Mouse (Mus musculus): ENCODE data around the gene Rnase2a. TPM values are rescaled to one million over a fixed set of nuclear protein-coding genes. Genes with fewer than 3 reads are reported as not detected.
"Not testable (repeated sequence)": the region's sequence is repeated elsewhere in the genome, so short reads cannot be mapped to it uniquely, and the experiment has no call there.

The Rnase2a gene
- not detected in 2 replicates for polyA plus RNA-seq (2015; fragmentation: Nextera tagmentation; extraction: Ambion mirVana)

DNA sequence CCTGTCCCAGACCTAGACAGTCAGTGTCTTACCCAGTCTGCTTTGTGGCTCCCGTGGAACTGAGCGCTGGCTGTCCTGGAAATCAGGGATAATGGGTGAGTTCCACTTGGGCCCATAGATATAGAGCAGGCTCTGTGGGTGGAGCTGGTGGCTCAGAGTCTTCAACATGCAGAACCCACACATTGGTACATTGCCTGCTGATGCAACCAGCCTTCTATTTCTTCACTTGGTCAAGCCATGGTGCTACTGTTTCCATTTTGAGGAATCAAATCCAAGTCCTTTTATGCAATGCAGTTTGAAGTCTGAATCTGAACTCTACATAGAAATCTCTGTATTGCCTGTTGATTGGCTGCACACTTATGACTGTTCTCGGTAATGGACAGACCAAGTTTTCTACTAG, at the start of gene Rnase2a:
Gene Rnase2a (minus strand): TSS at position 72 of the 400 bp plus-strand sequence.
- no peak within 1 kb of the TSS for H3K9ac ChIP-seq
- H3K27me3 ChIP-seq, result no peaks in the 10 kb centered on the region
- no peaks in the 10 kb centered on the region for H3K9me3 ChIP-seq (replicated peaks)
- ATAC-seq (replicated peaks; ENCODE audit: low FRiP score), result no peak
- WGBS, result 94% methylated on average over 3 of the region's 3 CpGs
- no peaks in the 10 kb centered on the region for H3K4me1 ChIP-seq
- H3K27ac ChIP-seq, result no peak within 1 kb of the TSS
- no peak within 1 kb of the TSS for H3K4me2 ChIP-seq
- no peak within 1 kb of the TSS for H3K4me3 ChIP-seq (replicated peaks)
- H3K36me3 ChIP-seq, result no peaks in the 10 kb centered on the region

DNA sequence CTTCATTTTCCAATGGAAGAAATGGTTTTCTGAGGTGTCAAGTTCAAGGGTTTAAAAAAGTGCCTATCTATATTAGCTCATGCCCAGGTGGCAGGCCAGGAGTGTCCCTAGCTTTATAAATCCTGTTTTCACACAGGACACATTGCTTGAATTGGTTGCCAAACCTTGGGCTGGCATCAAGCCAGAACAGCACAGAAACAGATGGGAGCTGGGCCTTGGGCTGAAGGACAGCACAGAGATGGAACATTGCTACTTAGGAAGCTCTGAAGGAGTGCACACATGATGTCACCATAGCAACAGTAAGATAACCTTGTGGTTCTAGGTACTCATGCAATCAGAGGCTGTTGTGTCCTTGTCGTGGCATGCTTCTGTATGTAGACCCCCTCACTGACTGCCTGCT, 35.6 kb upstream of the Rnase2a start:
- Histone ChIP-seq H3K4me1 (no peaks in the 10 kb centered on the region), H3K36me3 (no peaks in the 10 kb centered on the region), H3K4me3 (replicated peaks) (no peak overlapping the region), H3K9me3 (replicated peaks) (no peaks in the 10 kb centered on the region), H3K9ac (no peak overlapping the region), H3K27me3 (no peaks in the 10 kb centered on the region), H3K4me2 (no peak overlapping the region), H3K27ac (no peak overlapping the region)
- no peak for ATAC-seq (replicated peaks; ENCODE audit: low FRiP score)
- WGBS, result 72% methylated on average over 1 of the region's 1 CpGs

DNA sequence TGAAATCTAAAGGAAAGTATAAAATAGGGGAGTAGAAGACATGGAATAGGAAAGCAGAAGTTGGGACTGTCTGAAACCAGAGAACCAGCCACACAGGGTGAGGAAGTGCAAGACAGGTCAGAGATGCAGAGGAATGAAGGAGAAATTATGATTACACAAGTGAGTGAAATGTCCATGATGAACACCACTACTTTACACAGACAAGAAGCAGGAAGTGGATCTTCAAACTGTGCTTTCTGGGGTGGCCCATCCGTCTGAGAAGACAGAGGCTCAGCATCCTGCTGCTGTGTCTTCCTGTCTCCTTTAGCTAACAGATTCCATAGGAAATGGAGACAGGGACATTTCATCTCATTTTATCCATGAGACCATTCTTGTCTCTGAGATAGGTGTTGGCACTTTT, 22.6 kb upstream of the Rnase2a start:
- H3K27me3 ChIP-seq; H3K4me3 ChIP-seq (replicated peaks); H3K36me3 ChIP-seq; H3K9ac ChIP-seq; H3K4me1 ChIP-seq; H3K4me2 ChIP-seq; ATAC-seq (replicated peaks; ENCODE audit: low FRiP score); H3K9me3 ChIP-seq (replicated peaks); H3K27ac ChIP-seq: not testable (repeated sequence)
- 41% methylated on average over 1 of the region's 1 CpGs for WGBS

DNA sequence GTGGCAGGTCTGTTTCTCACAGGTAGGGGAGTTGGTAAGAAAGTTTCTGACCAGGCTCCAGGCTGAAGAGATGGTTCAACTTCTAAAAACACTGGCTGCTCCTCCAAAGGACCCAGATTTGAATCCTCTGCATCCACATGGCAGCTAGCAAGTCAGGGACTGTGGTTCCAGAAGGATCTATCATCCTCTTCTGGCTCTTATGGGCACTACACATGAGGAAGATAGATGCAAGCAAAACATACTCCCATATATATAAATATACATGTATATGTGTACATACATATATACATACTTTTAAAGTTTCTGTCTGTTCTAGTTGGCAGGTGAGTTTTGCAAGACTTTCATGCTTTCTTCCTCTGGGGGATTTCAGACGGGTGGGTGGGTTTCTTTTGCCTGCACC, 12.8 kb upstream of the Rnase2a start:
- Histone ChIP-seq H3K4me3 (replicated peaks) (no peak overlapping the region), H3K27ac (no peak overlapping the region), H3K9ac (no peak overlapping the region), H3K36me3 (no peaks in the 10 kb centered on the region), H3K4me1 (0 out of 2 replicates have a peak, but pooled peaks cover 3% of the 10 kb centered on the region), H3K4me2 (no peak overlapping the region), H3K9me3 (replicated peaks) (no peaks in the 10 kb centered on the region), H3K27me3 (no peaks in the 10 kb centered on the region)
- 65% methylated on average over 1 of the region's 1 CpGs for WGBS
- no peak for ATAC-seq (replicated peaks; ENCODE audit: low FRiP score)

DNA sequence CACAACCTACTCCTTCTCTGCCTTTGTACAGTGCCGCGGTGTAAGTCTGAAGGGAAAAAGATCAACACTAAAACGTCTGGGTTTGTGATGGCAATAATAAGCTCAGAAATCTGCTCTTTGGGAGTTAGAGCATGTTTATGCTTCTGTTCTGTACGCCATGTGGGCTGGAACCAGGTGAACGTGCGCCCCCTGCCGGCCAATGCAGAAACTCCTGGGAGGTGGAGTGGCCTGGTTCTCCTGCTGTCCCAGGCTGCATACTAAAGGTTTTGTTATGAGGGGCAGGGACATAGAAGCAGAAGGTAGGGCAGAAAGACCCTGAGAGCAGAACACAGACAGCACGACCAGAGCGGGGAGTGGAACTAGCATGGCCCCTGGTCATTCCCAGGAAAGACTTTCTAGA, 10.2 kb upstream of the Rnase2a start:
- Histone ChIP-seq H3K4me2 (peak overlapping the region; percentile 43), H3K27me3 (no peaks in the 10 kb centered on the region), H3K9ac (no peak overlapping the region), H3K4me3 (replicated peaks) (no peak overlapping the region), H3K36me3 (no peaks in the 10 kb centered on the region), H3K9me3 (replicated peaks) (no peaks in the 10 kb centered on the region), H3K27ac (no peak overlapping the region), H3K4me1 (0 out of 2 replicates have a peak, but pooled peaks cover 3% of the 10 kb centered on the region)
- WGBS, result 5% methylated on average over 9 of the region's 9 CpGs
- ATAC-seq (replicated peaks; ENCODE audit: low FRiP score), result peak; percentile 94

DNA sequence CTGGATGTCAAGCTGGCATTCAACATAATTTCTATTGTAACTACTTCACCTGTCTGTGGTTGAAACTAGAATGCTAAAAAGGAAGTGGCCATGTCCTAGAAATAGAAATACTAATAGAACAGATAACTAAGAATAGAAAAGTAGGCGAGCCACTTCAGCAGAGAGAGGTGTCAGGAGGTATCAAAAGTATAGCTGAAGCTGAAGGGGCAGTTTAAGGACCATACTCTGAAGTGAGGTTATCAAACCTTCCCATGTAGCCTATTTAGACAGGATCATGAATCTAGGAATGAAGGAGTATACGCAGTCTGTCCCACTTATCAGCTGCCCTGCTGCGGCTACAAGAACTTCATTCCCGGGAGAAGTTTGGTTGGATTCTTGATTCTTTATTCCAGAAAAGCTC, 9.8 kb upstream of the Rnase2a start:
- ATAC-seq (replicated peaks; ENCODE audit: low FRiP score), result no peak
- WGBS, result 58% methylated on average over 4 of the region's 4 CpGs
- H3K27ac ChIP-seq, result no peak overlapping the region
- H3K4me1 ChIP-seq, result 0 out of 2 replicates have a peak, but pooled peaks cover 3% of the 10 kb centered on the region
- H3K4me2 ChIP-seq, result peak overlapping the region; percentile 43
- no peaks in the 10 kb centered on the region for H3K9me3 ChIP-seq (replicated peaks)
- no peaks in the 10 kb centered on the region for H3K27me3 ChIP-seq
- H3K9ac ChIP-seq, result no peak overlapping the region
- H3K36me3 ChIP-seq, result no peaks in the 10 kb centered on the region
- no peak overlapping the region for H3K4me3 ChIP-seq (replicated peaks)

DNA sequence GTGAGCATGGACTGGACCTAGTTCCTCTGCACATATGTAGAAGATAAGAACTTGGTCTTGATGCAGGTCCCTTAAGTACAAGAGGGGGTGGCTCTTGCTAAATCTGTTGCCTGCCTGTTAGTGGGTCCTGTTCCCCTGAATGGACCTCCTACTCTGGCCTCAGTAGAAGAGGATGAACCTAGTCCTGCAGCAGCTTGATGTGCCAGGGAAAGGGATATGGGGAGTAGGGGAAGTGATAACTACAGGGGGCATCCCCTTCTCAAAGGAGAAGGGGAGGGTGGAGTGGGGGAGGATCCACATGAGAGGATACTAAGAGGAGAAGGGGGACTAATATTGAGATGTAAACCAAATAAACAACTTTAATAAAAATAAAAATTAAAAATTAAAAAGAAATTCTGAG, 6.5 kb upstream of the Rnase2a start:
- Histone ChIP-seq H3K9me3 (replicated peaks) (no peaks in the 10 kb centered on the region), H3K4me2 (no peak overlapping the region), H3K27me3 (no peaks in the 10 kb centered on the region), H3K4me1 (0 out of 2 replicates have a peak, but pooled peaks cover 3% of the 10 kb centered on the region), H3K4me3 (replicated peaks) (no peak overlapping the region), H3K27ac (no peak overlapping the region), H3K9ac (no peak overlapping the region), H3K36me3 (no peaks in the 10 kb centered on the region)
- no peak for ATAC-seq (replicated peaks; ENCODE audit: low FRiP score)

DNA sequence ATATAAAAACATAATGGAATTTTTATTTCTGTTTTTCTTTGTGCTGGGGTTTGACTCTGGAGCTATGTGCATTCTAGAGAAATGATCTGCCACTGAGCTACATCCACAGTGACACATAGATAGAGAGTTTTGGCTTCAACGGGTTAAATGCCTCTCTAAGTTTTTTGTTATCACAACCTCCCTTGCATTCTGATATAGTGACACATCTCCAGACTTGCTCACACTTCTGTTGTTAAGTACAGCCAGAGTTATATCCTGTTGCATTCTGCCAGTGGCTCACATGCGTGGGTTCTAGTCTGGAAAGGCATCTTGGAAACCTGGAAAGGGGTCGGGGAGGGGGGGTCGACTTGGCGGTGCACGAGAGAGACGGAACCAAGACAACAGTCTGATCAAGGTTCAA, 3.8 kb upstream of the Rnase2a start:
- H3K9me3 ChIP-seq (replicated peaks), result no peaks in the 10 kb centered on the region
- H3K27ac ChIP-seq, result no peak overlapping the region
- no peaks in the 10 kb centered on the region for H3K4me1 ChIP-seq
- no peaks in the 10 kb centered on the region for H3K27me3 ChIP-seq
- ATAC-seq (replicated peaks; ENCODE audit: low FRiP score), result no peak
- WGBS, result 74% methylated on average over 7 of the region's 7 CpGs
- no peak overlapping the region for H3K9ac ChIP-seq
- H3K36me3 ChIP-seq, result no peaks in the 10 kb centered on the region
- H3K4me3 ChIP-seq (replicated peaks), result no peak overlapping the region
- no peak overlapping the region for H3K4me2 ChIP-seq

DNA sequence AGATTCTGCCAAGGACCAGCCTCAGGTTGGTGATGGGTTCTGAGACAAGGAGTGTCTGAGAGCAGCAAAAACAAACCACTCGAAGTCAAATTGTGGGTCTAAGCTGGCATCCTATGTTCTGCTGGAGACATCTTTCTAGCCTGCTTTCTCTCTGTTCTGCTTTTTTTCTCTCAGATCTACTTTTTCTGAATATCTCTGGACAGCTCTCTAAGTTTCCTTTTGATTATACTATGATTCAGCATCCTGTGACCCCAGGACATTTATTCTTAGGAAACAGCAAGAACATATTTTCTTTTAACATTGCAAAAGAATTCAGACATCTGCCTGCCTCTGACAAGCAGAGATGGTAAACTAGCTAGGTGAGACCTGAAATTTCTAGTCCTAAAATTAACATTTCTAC, 2.3 kb downstream of the Rnase2a start:
- no peaks in the 10 kb centered on the region for H3K4me1 ChIP-seq
- H3K27ac ChIP-seq, result no peak overlapping the region
- ATAC-seq (replicated peaks; ENCODE audit: low FRiP score), result no peak
- H3K4me2 ChIP-seq, result no peak overlapping the region
- H3K9ac ChIP-seq, result no peak overlapping the region
- no peak overlapping the region for H3K4me3 ChIP-seq (replicated peaks)
- H3K36me3 ChIP-seq, result no peaks in the 10 kb centered on the region
- no peaks in the 10 kb centered on the region for H3K9me3 ChIP-seq (replicated peaks)
- no peaks in the 10 kb centered on the region for H3K27me3 ChIP-seq
- WGBS, result 91% methylated on average over 1 of the region's 1 CpGs

DNA sequence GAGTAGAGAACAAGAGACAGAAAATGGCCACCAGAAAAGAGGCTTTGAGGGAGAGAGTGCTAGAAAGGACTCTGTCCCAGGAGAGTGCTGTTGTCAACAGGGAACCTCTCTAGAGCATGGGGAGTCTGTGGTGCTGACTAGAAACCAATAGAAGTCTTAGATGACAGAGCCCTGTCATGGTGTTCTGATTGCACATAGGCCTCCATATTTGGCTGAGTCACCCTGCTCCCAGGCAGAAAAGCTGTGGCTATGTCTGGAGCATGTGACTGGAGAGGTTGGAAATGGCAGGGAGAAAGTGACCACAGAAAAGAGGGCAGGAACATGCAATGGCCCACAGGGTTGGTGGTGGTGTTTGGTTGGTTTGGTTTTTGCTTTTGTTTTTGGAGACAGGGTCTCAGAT, 3.7 kb downstream of the Rnase2a start:
- not testable (repeated sequence) for H3K4me3 ChIP-seq (replicated peaks); H3K9me3 ChIP-seq (replicated peaks); H3K4me2 ChIP-seq; H3K27me3 ChIP-seq; H3K4me1 ChIP-seq; H3K9ac ChIP-seq; H3K27ac ChIP-seq; H3K36me3 ChIP-seq; ATAC-seq (replicated peaks; ENCODE audit: low FRiP score)

DNA sequence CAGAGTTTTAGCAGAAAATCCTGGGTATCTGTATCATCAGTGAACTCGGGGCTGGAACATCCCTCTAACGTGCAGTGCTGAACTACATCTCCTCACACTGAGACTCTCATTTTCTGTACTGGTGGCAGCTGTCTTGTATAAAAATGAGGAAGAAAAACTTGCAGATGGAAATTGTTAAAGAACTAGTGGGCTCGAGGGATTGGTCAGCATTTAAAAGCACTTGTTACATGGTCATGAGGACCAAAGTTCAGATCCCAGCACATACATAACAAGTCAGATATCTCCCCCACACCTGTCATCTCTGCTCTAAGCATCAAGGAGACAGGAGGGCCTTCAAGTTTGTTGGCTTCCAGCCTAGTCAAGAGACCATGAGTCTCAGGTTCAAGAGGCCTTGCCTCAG, 5.6 kb downstream of the Rnase2a start:
- H3K36me3 ChIP-seq, result no peaks in the 10 kb centered on the region
- no peak overlapping the region for H3K27ac ChIP-seq
- WGBS, result 45% methylated on average over 3 of the region's 3 CpGs
- H3K9ac ChIP-seq, result no peak overlapping the region
- no peak overlapping the region for H3K4me2 ChIP-seq
- ATAC-seq (replicated peaks; ENCODE audit: low FRiP score), result no peak
- no peaks in the 10 kb centered on the region for H3K9me3 ChIP-seq (replicated peaks)
- H3K4me1 ChIP-seq, result no peaks in the 10 kb centered on the region
- H3K27me3 ChIP-seq, result no peaks in the 10 kb centered on the region
- H3K4me3 ChIP-seq (replicated peaks), result no peak overlapping the region

DNA sequence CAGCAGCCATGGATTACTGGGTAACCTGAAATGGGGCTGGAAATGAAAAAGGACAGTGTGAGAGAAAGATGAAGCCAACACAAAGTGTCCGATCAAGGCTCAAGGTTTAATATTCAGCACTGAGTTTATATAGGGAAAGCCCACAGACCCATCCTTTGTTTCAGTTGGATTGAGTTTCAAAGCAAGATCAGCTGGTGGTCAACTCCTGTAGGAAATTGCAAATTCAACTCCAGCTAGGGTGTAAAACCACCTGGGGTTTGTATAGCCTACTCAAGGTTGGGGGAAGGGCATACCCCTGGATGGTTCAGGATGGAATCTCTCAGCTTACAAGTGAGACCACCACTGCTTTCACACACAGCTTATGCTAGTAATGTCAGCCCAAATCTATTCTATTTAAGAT, 8.2 kb downstream of the Rnase2a start:
- Histone ChIP-seq H3K4me2 (no peak overlapping the region), H3K36me3 (no peaks in the 10 kb centered on the region), H3K27me3 (no peaks in the 10 kb centered on the region), H3K9ac (no peak overlapping the region), H3K4me3 (replicated peaks) (no peak overlapping the region), H3K27ac (no peak overlapping the region), H3K9me3 (replicated peaks) (no peaks in the 10 kb centered on the region), H3K4me1 (0 out of 2 replicates have a peak, but pooled peaks cover under 1% of the 10 kb centered on the region)
- ATAC-seq (replicated peaks; ENCODE audit: low FRiP score), result no peak
- 53% methylated on average over 1 of the region's 1 CpGs for WGBS

DNA sequence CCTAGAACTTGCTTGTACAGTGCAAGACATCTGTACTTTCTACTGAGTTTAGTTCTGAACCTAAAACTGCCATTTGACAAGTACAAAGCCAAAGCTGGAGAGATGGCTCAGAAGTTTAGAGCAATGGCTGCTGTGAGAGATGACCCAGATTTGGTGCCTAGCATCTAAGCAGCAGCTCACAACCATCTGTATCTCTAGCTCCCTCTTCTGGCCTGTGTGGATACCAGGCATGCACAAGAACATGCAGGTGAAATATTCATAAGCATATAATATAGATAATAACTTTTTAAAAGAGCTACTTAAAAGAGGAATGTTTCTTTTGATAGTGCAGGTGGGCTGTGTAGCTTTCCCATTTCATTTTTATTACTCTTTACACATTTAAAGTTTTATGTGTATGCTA, 15.0 kb downstream of the Rnase2a start:
- Histone ChIP-seq H3K27ac (no peak overlapping the region), H3K9me3 (replicated peaks) (no peaks in the 10 kb centered on the region), H3K9ac (no peak overlapping the region), H3K27me3 (no peaks in the 10 kb centered on the region), H3K4me2 (no peak overlapping the region), H3K36me3 (no peaks in the 10 kb centered on the region), H3K4me3 (replicated peaks) (no peak overlapping the region), H3K4me1 (0 out of 2 replicates have a peak, but pooled peaks cover 2% of the 10 kb centered on the region)
- no peak for ATAC-seq (replicated peaks; ENCODE audit: low FRiP score)
